Mouse (Mus musculus) limb, embryonic 12.5 days (tissue): ENCODE data around the gene Bub3. TPM values are rescaled to one million over a fixed set of nuclear protein-coding genes. Genes with fewer than 3 reads are reported as not detected.

Source experiments
- ATAC-seq: fragments of 200-750 bp; cut with Nextera tagmentation; 2 replicates; pipeline ENCODE4 v1.8.0; 2017; ENCODE audit warnings: low read depth, moderate TSS enrichment; ENCODE audit not compliant: insufficient number of reproducible peaks, insufficient read depth, low FRiP score, low TSS enrichment
- H3K27ac ChIP-seq: fragments of 300-500 bp; sonication (generic); 2 replicates; pipeline ENCODE4 v1.5.1; 2016; ENCODE audit warnings: mild to moderate bottlenecking, moderate library complexity
- H3K27me3 ChIP-seq: fragments of 300-500 bp; sonication (generic); 2 replicates; pipeline ENCODE4 v1.6.1; 2016; ENCODE audit warnings: mild to moderate bottlenecking, moderate library complexity
- H3K36me3 ChIP-seq: fragments of 300-500 bp; sonication (generic); 2 replicates; pipeline ENCODE4 v1.6.1; 2016; ENCODE audit warnings: mild to moderate bottlenecking, moderate library complexity
- H3K4me1 ChIP-seq: fragments of 300-500 bp; sonication (generic); replicated peaks from 2 replicates; pipeline ENCODE4 v1.6.1; 2016
- H3K4me2 ChIP-seq: fragments of 300-500 bp; sonication (generic); 2 replicates; pipeline ENCODE4 v1.6.1; 2016; ENCODE audit warnings: mild to moderate bottlenecking, moderate library complexity
- H3K4me3 ChIP-seq: fragments of 300-500 bp; sonication (generic); replicated peaks from 2 replicates; pipeline ENCODE4 v1.5.1; 2016; ENCODE audit warnings: mild to moderate bottlenecking
- H3K9ac ChIP-seq: fragments of 300-500 bp; sonication (generic); replicated peaks from 2 replicates; pipeline ENCODE4 v1.6.1; 2016; ENCODE audit warnings: mild to moderate bottlenecking, moderate library complexity
- H3K9me3 ChIP-seq: fragments of 300-500 bp; sonication (generic); 2 replicates; pipeline ENCODE4 v1.6.1; 2016; ENCODE audit warnings: mild to moderate bottlenecking, moderate library complexity
- whole genome bisulfite sequencing: fragments of 180-500 bp; shearing (Covaris S2); methylation state at CpG from one replicate; pipeline ENCODE4 v1.1.7; 2016; 5-methylcytosine and 5-hydroxymethylcytosine counted together
- polyA plus RNA-seq: library from polyadenylated mRNA; unstranded; fragments of >200 nt; fragmentation: Nextera tagmentation; extraction: Ambion mirVana; gene quantifications from 2 replicates; pipeline ENCODE4 v1.2.1, GENCODE M21; 2016

Gene Bub3
- polyA plus RNA-seq, 1 experiment from 2014 or later: 258 TPM

- no peak for ATAC-seq
- H3K27me3 ChIP-seq: peaks cover 61% of the 10 kb centered on the region
- no peak overlapping the region for H3K9ac ChIP-seq
- no peaks in the 10 kb centered on the region for H3K9me3 ChIP-seq
- WGBS: 43% methylated on average over 2 of the region's 2 CpGs
- no peak overlapping the region for H3K4me2 ChIP-seq
- H3K36me3 ChIP-seq: peaks cover 11% of the 10 kb centered on the region
- peaks cover 38% of the 10 kb centered on the region for H3K4me1 ChIP-seq
- H3K4me3 ChIP-seq: no peak overlapping the region
- H3K27ac ChIP-seq: no peak overlapping the region
Observed at GRCm38 (mm10) chr7:131557751-131558150, 2.3 kb upstream of the Bub3 start.

GRCm38 (mm10) chr7:131560697-131561042, 648 bp downstream of the Bub3 start:
- H3K9ac ChIP-seq: peak overlapping the region; percentile 86
- ATAC-seq: peak; percentile 56; the same call in 1 of the 2 replicates
- peaks cover 36% of the 10 kb centered on the region for H3K36me3 ChIP-seq
- under 1% methylated on average over 14 of the region's 14 CpGs for WGBS
- H3K4me2 ChIP-seq: peak overlapping the region; percentile 73
- H3K27ac ChIP-seq: peak overlapping the region; percentile 89
- peak overlapping the region; percentile 74 for H3K4me3 ChIP-seq
- peaks cover 31% of the 10 kb centered on the region for H3K27me3 ChIP-seq
- no peaks in the 10 kb centered on the region for H3K9me3 ChIP-seq
- H3K4me1 ChIP-seq: peaks cover 25% of the 10 kb centered on the region

DNA sequence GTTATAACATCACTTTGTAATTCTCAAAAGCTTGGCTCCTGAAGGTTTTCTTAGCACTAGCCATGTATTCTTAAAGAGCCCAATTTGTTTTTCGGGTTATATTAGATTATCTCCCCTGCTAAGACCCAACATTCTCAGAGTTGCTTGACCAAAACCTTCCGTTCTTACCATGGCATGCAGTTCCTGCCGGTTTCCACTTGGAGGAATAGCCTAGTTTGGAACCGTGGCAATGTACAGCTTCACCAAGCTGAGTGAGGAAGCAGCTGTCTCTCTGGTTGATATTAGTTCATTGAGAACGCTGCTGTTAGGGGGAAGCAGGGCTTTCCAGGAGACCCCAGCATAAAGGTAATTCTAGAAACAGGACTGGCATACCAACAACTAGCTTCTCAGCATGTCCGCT, 15.2 kb downstream of the Bub3 start:
- Histone ChIP-seq H3K27me3 (no peaks in the 10 kb centered on the region), H3K4me3 (no peak overlapping the region), H3K4me1 (no peaks in the 10 kb centered on the region), H3K9ac (no peak overlapping the region), H3K9me3 (no peaks in the 10 kb centered on the region), H3K36me3 (peaks cover 41% of the 10 kb centered on the region), H3K27ac (no peak overlapping the region), H3K4me2 (no peak overlapping the region)
- WGBS: 78% methylated on average over 6 of the region's 6 CpGs
- no peak for ATAC-seq

DNA sequence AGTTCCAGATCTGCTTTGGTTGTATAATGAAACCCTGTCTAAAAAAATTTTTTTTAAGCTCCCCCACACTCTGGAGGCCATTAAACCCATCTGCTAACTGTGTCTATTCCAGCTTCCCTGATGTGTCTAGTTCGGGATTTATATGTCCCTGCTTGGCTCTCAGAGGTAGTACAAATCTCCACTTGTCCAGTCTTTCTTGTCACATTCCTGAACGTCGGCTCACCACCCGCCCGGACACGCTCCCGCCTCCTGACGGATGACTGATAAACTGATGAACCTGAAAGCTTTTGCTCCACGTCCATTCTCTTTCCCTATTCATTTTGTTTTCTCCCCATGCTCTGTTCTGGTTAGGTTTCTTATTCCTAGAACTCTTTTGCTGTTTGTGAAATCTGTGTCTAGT, 22.2 kb downstream of the Bub3 start:
- ATAC-seq: no peak
- H3K27ac ChIP-seq: no peak overlapping the region
- WGBS: 68% methylated on average over 9 of the region's 9 CpGs

DNA sequence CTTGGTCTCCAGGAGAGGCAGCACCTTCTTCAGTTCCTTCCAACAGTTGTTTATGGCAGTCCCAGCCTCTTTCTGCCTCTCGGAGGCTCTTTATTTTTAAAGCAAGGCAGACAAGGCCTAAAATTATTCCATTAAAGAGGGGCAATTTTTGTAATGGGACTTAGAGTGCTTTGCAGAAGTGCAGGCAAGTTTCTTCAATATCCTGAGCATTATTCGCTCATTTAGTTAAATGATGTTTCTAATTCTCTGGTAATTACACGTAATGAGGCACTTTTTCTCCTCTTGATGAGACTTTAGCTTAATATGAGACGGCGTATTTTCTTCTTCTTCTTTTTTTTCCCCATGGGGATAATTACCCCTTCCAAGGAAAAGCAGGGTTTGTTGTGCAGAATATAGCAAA, 25.5 kb downstream of the Bub3 start:
- no peak overlapping the region for H3K4me2 ChIP-seq
- H3K9me3 ChIP-seq: no peaks in the 10 kb centered on the region
- ATAC-seq: no peak

More for the DNA sequence above, 22.2 kb downstream of the Bub3 start:
- H3K4me1 ChIP-seq: no peaks in the 10 kb centered on the region
- H3K27me3 ChIP-seq: peaks cover 4% of the 10 kb centered on the region; the same call in 1 of the 2 replicates
- no peak overlapping the region for H3K4me2 ChIP-seq
- no peaks in the 10 kb centered on the region for H3K36me3 ChIP-seq
- H3K9me3 ChIP-seq: no peaks in the 10 kb centered on the region
- H3K9ac ChIP-seq: no peak overlapping the region
- H3K4me3 ChIP-seq: no peak overlapping the region

DNA sequence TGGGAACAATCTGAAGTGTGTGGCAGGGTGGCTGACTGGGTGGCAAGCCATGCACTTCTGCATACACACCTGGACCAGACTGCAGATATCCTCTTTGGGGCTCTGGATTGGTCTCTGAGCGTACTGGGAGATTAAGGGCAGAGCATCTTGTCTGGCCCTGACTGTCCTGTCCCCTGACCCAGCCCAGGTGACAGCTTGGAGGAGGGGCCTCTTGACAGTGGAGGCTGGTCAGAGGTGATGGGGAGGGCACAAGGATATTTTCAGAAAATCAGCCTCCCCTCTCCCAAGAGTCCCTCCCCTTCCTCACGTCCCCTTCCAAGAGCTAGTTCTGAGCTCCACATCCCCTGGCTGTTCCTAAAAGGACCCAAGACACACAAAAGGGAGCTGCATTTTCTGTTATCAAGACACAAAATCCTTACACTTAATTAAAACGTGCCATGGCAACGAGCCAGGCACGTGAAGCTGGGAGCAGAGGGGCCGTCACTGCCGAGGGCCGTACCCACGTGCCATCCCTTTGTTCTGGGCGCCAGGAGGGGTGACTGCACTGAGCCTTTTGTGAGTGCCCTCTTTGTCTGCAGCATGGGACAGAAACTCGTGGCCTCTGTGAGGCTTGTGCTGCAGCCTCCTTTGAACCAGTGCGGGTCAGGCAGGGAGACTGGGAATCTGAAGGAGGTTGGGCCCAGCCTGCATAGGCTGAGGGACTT, 37.9 kb downstream of the Bub3 start:
- ATAC-seq: no peak
- H3K4me3 ChIP-seq: no peak overlapping the region
- H3K4me1 ChIP-seq: peaks cover 6% of the 10 kb centered on the region; the same call in 1 of the 2 replicates
- no peak overlapping the region for H3K9ac ChIP-seq
- peak overlapping the region; percentile 30; the same call in 1 of the 2 replicates for H3K4me2 ChIP-seq
- WGBS: 19% methylated on average over 12 of the region's 12 CpGs
- peaks cover 13% of the 10 kb centered on the region for H3K27me3 ChIP-seq
- no peaks in the 10 kb centered on the region for H3K9me3 ChIP-seq
- no peak overlapping the region for H3K27ac ChIP-seq
- H3K36me3 ChIP-seq: no peaks in the 10 kb centered on the region

More for the DNA sequence above, 25.5 kb downstream of the Bub3 start:
- Histone ChIP-seq H3K27me3 (peaks cover 4% of the 10 kb centered on the region; the same call in 1 of the 2 replicates), H3K9ac (no peak overlapping the region), H3K27ac (no peak overlapping the region), H3K36me3 (no peaks in the 10 kb centered on the region), H3K4me3 (no peak overlapping the region), H3K4me1 (no peaks in the 10 kb centered on the region)
- 72% methylated on average over 5 of the region's 5 CpGs for WGBS

DNA sequence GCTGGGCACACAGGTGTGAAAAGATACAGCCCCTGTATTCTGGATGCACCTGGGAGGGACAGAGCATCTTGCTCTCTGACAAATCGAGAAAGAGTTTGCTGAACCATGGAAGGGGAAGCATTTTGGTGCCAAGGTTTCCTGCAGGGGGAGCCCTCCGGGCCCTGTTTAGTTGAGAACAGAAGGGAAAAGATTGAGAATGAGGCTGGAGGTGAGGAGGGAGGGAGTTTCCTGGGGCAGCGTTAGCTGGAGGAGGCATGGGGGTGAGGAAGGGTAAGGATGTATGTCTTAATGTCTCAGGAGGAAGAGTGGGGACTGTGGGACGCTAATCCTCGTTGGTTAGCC, 38.4 kb downstream of the Bub3 start:
- WGBS: 9% methylated on average over 5 of the region's 5 CpGs
- peaks cover 11% of the 10 kb centered on the region; the same call in 1 of the 2 replicates for H3K4me1 ChIP-seq
- H3K27ac ChIP-seq: no peak overlapping the region
- no peak overlapping the region for H3K4me3 ChIP-seq
- no peak for ATAC-seq
- no peaks in the 10 kb centered on the region for H3K36me3 ChIP-seq
- H3K27me3 ChIP-seq: peaks cover 13% of the 10 kb centered on the region
- no peak overlapping the region for H3K9ac ChIP-seq
- peak overlapping the region; percentile 30; the same call in 1 of the 2 replicates for H3K4me2 ChIP-seq
- H3K9me3 ChIP-seq: no peaks in the 10 kb centered on the region

GRCm38 (mm10) chr7:131602106-131602505, 42.1 kb downstream of the Bub3 start:
- 77% methylated on average over 7 of the region's 7 CpGs for WGBS
- no peak for ATAC-seq
- no peak overlapping the region for H3K9ac ChIP-seq
- no peaks in the 10 kb centered on the region for H3K9me3 ChIP-seq
- peaks cover 11% of the 10 kb centered on the region; the same call in 1 of the 2 replicates for H3K4me1 ChIP-seq
- no peak overlapping the region for H3K27ac ChIP-seq
- H3K4me2 ChIP-seq: no peak overlapping the region
- H3K36me3 ChIP-seq: no peaks in the 10 kb centered on the region
- H3K27me3 ChIP-seq: peaks cover 13% of the 10 kb centered on the region
- no peak overlapping the region for H3K4me3 ChIP-seq

- no peaks in the 10 kb centered on the region for H3K9me3 ChIP-seq
- peaks cover 8% of the 10 kb centered on the region; the same call in 1 of the 2 replicates for H3K4me1 ChIP-seq
- no peak overlapping the region for H3K27ac ChIP-seq
- ATAC-seq: peak; percentile 37; the same call in 1 of the 2 replicates
- peaks cover 7% of the 10 kb centered on the region; the same call in 1 of the 2 replicates for H3K27me3 ChIP-seq
- no peak overlapping the region for H3K9ac ChIP-seq
- H3K36me3 ChIP-seq: no peaks in the 10 kb centered on the region
- 6% methylated on average over 10 of the region's 11 CpGs for WGBS
- H3K4me3 ChIP-seq: no peak overlapping the region
- peak overlapping the region; percentile 30; the same call in 1 of the 2 replicates for H3K4me2 ChIP-seq
Observed at GRCm38 (mm10) chr7:131603186-131603585, 43.2 kb downstream of the Bub3 start.

DNA sequence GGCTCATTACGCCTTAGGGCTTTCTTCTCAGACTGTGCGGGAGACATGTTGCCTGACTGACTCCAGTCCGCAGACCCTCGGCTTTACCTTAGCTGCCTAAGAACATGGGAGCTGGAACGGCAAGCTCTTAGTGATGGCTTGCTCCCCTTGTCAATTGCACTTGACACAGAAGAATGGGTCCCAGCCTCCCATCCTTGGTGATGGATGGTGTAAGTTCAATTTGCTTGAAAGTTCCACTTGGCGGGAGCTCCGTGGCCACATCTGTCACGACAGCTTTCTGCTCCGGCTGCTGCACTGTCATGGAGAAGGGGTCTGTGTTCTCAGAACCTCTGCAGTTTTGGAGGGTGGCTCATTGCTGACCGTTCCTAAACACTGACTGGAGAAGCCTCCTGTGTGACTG, 44.9 kb downstream of the Bub3 start:
- Histone ChIP-seq H3K9ac (no peak overlapping the region), H3K9me3 (no peaks in the 10 kb centered on the region), H3K4me2 (no peak overlapping the region), H3K27ac (no peak overlapping the region), H3K4me3 (no peak overlapping the region), H3K27me3 (peaks cover 3% of the 10 kb centered on the region; the same call in 1 of the 2 replicates), H3K4me1 (0 out of 2 replicates have a peak, but pooled peaks cover 6% of the 10 kb centered on the region), H3K36me3 (no peaks in the 10 kb centered on the region)
- WGBS: 90% methylated on average over 10 of the region's 10 CpGs
- no peak for ATAC-seq

GRCm38 (mm10) chr7:131605481-131605880, 45.5 kb downstream of the Bub3 start:
- peaks cover 3% of the 10 kb centered on the region; the same call in 1 of the 2 replicates for H3K27me3 ChIP-seq
- no peak overlapping the region for H3K9ac ChIP-seq
- H3K36me3 ChIP-seq: no peaks in the 10 kb centered on the region
- H3K9me3 ChIP-seq: no peaks in the 10 kb centered on the region
- no peak overlapping the region for H3K4me3 ChIP-seq
- 80% methylated on average over 4 of the region's 4 CpGs for WGBS
- ATAC-seq: no peak
- H3K4me1 ChIP-seq: 0 out of 2 replicates have a peak, but pooled peaks cover 6% of the 10 kb centered on the region
- no peak overlapping the region for H3K4me2 ChIP-seq
- H3K27ac ChIP-seq: no peak overlapping the region
